Mouse (Mus musculus) gastrocnemius, adult 18-20 months (tissue): ENCODE data around the gene Rtn2. TPM values are rescaled to one million over a fixed set of nuclear protein-coding genes. Genes with fewer than 3 reads are reported as not detected.
A peak's percentile ranks its signal among the peaks of the same experiment; 100 is the strongest.

Source experiments
- DNase-seq: peaks from one replicate; pipeline ENCODE4 v3.0.0; 2021; ENCODE audit warnings: low spot score
- total RNA-seq, 2 experiments: library from RNA; stranded (reverse); gene quantifications; 2 replicates each; pipeline ENCODE4 v1.2.3; 2021

Gene Rtn2
- total RNA-seq, 2 experiments from 2014 or later, result 1,025 to 1,102 TPM

DNA sequence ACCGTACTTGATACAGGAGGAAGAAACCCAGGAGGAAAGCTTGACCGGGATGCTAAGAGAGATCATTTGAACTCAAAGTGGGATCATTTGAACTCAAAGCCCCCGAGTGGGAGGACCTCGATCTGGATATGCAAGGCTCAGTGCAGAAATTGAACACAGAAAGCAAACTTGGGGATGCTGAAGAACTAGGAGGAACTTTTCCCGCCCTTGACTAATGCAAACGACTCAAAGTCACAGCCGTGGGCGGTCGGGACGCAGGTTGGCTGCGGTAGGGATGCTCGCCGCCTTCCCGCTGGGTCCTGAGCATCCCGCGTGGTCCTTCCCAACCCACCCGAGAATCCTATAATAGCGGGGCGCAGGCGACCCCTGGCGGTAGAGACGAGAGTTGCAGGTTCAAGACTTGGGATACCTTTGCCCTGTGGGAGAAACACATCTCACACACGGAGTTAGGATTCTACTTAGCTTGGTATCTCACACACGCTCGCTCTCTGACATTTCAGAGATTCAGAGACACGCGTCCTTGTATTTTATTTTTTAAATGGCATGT is 60.1 kb downstream of the Rtn2 start:
- DNase-seq, result peak; percentile 92

DNA sequence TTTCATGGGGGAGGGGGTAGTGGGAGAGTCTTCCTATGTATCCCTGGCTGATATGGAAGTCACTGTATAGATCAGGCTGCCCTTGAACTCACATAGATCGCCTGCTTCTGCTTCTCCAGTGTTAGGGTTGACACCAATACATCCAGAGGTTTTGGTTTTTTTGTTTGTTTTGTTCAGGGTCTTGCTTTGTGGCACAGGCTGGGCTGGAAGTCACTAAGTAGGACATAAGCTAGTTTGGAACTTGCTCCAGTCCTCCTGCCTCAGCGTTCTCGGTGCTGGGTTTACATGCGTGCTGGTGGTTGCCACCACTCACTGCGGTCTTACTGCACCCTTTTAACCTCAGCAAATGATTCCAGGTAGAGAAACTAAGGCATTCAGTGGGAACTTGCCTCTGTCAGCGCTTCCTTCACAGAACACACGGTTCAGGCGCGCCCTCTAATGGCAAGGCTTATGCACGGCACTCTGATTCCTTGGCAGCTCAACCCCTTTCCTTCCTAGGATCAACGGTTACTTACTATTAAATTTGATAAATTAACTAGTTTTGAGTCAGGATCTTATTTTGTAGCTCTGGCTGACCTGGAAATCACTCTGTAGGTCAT is 60.9 kb downstream of the Rtn2 start:
- DNase-seq, result peak; percentile 81

- DNase-seq, result no peak
These were observed 61.9 kb downstream of the Rtn2 start, which contains the start of gene Ercc1 for GRCm38 (mm10) chr7:19344237-19344847. Gene Ercc1 (plus strand): TSS chr7:19344778.

DNA sequence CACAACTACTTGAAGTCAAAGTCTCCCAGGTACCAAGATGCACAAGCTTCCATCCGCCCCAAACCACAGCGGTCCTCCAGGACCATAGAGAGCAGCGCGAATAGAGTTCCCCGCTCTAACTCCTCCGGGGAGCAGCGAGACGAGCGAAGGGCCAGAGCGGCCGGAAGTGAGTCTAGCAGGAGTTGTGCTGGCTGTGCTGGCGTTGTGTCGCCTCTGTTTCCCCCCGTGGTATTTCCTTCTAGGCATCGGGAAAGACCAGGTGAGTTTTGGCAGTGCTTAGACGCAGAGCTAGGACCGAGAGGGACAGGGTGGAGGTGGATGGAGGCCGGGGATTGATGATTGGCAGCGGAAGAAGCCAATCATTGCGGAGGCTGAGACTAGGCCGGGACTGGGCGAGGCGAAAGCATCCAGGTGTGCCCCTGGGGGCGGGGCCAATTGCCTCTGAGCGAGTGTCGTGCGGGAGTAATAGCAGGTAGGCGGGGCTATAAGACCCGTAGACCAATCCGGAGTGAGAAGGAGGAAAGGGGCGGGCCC is 62.6 kb downstream of the Rtn2 start:
- DNase-seq, result peak; percentile 93

Other genes with a start within 250 kb of the Rtn2 start
- not detected for gene Rsph6a, start 227.9 kb upstream of the Rtn2 start, total RNA-seq
- gene Dmwd, start 206.4 kb upstream of the Rtn2 start, total RNA-seq, result 10 to 100 TPM; 33.8 to 39.1 TPM
- 100 to 1,000 TPM; 232 to 265 TPM for gene Dmpk, start 198.8 kb upstream of the Rtn2 start, total RNA-seq
- gene Six5, start 188.0 kb upstream of the Rtn2 start, total RNA-seq, result 1 to 10 TPM; 1.7 to 2.1 TPM
- gene Gm4969, start 164.3 kb upstream of the Rtn2 start, total RNA-seq, result not detected
- gene Fbxo46, start 162.8 kb upstream of the Rtn2 start, total RNA-seq, result 1 to 10 TPM; 2.2 to 2.6 TPM
- gene Qpctl, start 133.3 kb upstream of the Rtn2 start, total RNA-seq, result 1 to 10 TPM; 1.9 to 2.0 TPM
- gene Snrpd2, start 132.9 kb upstream of the Rtn2 start, total RNA-seq, result 10 to 100 TPM; 50.5 to 55.4 TPM
- gene Gipr, start 116.5 kb upstream of the Rtn2 start, total RNA-seq, result not detected
- 10 to 100 TPM; 13.9 to 15.0 TPM for gene Eml2, start 106.2 kb upstream of the Rtn2 start, total RNA-seq
- gene Gpr4, start 70.1 kb upstream of the Rtn2 start, total RNA-seq, result 1 to 10 TPM; 1.3 to 3.3 TPM
- gene Opa3, start 54.3 kb upstream of the Rtn2 start, total RNA-seq, result 10 to 100 TPM; 41.3 to 47.1 TPM
- gene Vasp, start 10.8 kb upstream of the Rtn2 start, total RNA-seq, result 10 to 100 TPM; 11.6 to 22.2 TPM
- gene Ppm1n, start 2.6 kb upstream of the Rtn2 start, total RNA-seq, result under 1 TPM; 0.30 to 0.36 TPM
- 1 to 10 TPM in 1 of 2 experiments, under 1 TPM in 1; 0.57 to 2.5 TPM for gene Fosb, start 27.4 kb downstream of the Rtn2 start, total RNA-seq
- 10 to 100 TPM; 30.0 to 30.8 TPM for gene Ercc1, start 62.2 kb downstream of the Rtn2 start, total RNA-seq
- gene Cd3eap, start 76.9 kb downstream of the Rtn2 start, total RNA-seq, result 10 to 100 TPM; 10.8 to 11.4 TPM
- gene Ppp1r13l, start 77.1 kb downstream of the Rtn2 start, total RNA-seq, result 1 to 10 TPM; 3.6 to 5.3 TPM
- gene Ercc2, start 99.4 kb downstream of the Rtn2 start, total RNA-seq, result 10 to 100 TPM in 1 of 2 experiments, 1 to 10 TPM in 1; 9.0 to 10.6 TPM
- under 1 TPM in 1 of 2 experiments, not detected in 1; 0.21 TPM for gene Klc3, start 121.5 kb downstream of the Rtn2 start, total RNA-seq
- gene Ckm, start 122.2 kb downstream of the Rtn2 start, total RNA-seq, result over 10,000 TPM; 37,972 to 42,859 TPM
- gene Mark4, start 176.2 kb downstream of the Rtn2 start, total RNA-seq, result 10 to 100 TPM; 18.5 to 20.8 TPM
- gene Exoc3l2, start 180.7 kb downstream of the Rtn2 start, total RNA-seq, result 1 to 10 TPM in 1 of 2 experiments, under 1 TPM in 1; 0.57 to 1.5 TPM
- 1 to 10 TPM; 1.9 to 2.2 TPM for gene Bloc1s3, start 225.7 kb downstream of the Rtn2 start, total RNA-seq
- 1 to 10 TPM; 9.0 to 9.4 TPM for gene Trappc6a, start 225.8 kb downstream of the Rtn2 start, total RNA-seq
- gene Nkpd1, start 235.2 kb downstream of the Rtn2 start, total RNA-seq, result not detected